Mouse (Mus musculus) adipocyte (in vitro differentiated cells): ENCODE measurements around the gene Kcnb1.

Experiments
- DNase-seq: peaks from one replicate; pipeline ENCODE4 v3.0.0-alpha.2; 2016; ENCODE audit warnings: low spot score

Gene Kcnb1

DNA sequence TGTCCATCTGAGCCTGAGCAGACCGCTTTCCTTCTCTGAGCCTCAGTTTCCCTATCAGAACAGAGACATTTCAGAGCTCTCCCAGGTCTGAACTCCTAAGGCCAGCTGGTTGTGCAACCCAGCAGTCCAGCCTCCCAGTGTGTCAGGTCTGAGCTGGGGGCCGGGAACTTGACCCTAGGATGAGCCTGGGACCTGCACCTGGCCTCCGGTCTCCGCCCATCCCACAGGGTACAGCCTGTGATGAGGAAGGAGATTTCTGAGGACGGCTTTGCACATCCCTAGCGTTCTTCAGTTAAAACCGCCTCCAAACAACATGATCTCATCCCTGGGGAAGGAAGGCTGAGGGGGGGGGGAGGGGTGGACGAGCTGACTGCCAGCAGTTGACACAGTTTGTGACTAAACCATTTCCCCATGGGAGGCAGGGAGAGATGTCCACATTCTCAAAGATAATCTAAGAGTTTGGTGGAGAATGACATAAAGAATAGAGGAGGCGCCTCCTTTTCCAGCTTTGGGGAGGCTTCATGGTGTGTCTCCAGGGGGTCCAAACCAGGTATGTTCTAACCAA, 110.9 kb downstream of the Kcnb1 start:
- DNase-seq: peak; percentile 87

DNA sequence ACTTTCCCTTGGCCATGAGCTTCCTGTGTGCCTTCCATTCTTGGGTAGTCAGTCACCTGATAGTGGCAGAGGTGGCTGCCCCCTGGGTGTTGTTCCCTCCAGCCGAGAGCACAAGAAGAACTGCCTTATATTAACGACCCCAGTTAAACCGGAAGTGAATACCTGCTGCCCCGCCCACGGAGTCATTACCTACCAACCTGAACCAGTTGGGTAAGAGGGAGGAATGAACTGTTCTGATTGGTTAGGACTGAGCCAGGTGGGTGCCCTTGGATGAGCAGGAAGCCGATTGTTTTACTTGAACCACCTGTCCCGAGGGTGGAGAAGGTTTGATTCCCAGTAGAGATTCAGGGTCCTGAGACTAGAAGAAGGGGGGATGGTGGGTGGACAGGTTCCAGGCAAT, 111.5 kb downstream of the Kcnb1 start:
- no peak for DNase-seq

DNA sequence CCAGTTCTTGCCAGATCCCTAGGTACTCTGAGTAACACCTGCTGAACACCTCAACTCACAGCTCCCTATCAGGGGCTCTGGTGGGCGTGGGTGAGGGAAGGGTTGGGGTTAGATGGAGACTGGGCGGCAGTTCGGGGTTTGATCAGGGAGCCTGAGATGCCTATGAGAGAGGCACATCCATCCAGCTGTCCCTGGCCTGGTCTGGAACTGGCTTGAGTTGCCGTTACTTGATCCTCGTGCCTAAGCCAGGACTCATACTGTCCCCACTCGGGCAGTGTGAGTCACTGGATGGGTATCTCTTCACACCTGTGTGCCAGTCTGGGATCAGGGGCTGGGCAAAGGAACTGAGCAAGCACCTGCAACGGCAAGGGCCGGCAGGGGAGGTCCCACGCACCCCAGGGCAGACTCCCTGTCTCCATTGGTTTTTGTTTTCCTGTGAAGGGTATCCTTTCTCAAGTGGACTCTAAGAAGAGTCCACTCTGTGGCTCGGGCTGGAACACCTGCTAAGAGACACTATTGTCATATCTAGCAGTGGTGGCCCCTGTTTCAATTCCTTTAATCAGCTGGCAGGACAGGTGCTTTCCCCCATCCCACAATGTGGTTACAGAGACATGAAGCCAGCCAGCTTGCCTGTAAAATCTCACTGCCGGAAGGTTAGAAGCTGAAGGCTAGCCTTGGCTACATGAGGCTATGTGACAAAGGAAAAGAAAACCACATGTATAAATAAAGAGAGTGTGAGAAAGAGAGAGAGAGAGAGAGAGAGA, 112.6 kb downstream of the Kcnb1 start:
- DNase-seq: no peak

DNA sequence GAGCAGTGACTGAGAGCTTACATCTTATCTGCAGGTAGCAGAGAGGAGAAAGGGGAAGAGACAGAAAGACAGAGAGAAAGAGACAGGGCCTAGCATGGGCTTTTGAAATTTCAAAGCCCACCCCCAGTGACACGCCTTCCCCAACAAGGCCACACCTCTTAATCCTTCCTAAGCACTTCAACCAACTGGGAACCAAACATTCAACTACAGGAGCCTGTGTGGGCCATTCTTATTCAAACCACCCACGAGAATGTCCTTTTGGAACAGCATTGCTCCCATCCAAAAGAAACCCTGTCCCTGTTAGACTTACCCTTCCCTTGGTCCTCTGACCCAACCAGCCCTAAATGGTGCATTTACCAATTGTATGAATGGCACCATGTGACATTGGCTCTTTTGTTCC, 113.2 kb downstream of the Kcnb1 start:
- DNase-seq: no peak

DNA sequence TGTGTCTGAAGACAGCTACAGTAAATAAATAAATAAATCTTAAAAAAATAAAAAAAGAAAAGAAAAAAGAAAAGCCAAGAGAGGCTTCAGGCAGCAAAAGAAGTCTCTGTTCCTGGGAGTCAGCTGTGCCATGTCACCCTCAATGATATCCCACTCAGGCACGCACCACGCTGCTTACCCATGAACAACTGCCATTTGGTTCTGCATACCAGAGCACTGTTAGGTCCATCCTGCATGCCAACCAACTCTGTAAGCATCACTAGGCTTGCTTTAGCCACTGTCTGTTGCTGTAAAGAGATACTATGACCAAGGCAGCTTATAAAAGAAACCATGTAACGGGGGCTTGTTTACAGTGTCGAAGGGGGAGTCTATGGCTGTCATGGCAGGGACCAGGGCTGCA, 113.6 kb downstream of the Kcnb1 start:
- DNase-seq: no peak

DNA sequence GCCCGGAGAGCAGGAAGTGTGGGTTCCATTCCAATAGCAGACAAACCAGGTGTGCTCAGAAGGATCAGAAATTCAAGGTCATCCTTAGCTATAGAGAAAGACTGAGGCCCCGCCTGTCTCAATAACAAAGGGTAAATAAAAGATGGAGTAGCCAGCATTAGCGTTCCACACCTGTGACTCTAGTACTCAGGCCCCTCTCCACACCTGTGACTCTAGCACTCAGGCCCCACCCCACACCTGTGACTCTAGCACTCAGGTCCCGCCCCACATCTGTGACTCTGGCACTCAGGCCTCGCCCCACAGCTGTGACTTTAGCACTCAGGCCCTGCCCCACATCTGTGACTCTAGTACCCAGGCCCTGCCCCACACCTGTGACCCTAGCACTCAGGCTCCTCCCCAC, 115.4 kb downstream of the Kcnb1 start:
- no peak for DNase-seq

DNA sequence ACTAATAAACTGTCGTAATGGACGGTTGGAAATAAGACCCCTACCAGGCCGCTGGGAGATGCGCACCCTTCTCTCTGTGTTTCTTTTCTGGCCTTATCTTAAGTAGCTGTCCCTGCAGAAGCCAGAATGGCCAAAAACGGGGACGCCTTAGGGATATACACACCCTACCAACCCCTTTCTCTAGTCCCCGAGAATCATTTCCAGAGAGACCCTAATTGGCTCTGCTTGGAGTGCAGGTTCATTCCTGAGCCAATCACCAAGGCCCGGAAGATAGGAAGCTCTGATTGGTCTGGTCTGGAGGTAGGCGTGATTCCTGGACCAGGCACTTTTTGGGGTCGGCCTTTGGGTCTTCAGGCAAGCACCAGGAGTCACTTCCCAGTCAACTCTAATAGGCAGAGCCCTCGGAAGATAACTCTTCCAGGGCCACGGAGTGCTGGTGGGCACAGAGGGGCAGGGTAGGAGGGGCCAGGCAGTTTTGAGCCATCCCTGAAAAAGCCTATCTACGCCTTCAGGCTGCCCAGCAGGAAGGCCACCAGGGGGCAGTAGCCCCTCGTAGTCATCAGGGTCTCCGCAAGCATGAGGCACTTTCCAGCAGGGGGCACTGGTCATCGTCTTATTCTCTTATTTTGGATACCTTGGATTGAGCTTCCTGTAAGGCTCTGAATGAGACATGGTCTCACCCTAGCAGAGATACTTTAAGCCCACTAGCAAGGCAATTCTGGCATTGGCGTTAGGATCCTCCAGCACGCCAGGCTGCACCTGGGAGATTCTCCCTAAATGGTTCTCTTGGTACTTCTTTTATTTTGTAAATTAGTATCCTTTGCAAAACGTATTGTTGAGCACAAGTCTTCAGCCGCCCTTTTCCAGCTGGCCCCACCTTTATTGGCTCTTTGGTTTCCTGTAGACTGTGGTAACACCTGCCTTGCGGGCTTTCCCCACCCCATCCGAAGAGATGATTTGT, 118.0 kb downstream of the Kcnb1 start:
- DNase-seq: peak; percentile 97

DNA sequence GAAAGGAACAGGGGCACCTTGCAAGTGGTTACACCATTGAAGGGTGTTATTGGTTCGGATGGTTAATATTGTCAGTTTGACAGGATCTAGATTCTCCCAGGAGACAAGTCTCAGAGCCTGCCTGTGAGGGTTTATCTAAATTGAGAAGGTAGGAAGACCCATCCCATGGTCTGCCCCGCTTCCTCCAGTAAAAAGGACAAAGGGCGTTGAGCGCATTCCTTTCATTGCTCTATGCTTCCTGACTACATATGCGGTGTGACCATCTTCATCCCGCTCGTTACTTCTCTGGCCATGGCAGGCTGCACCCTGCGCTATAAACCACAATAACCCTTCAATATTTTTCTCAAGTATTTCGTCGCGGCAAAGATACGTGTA, 118.7 kb downstream of the Kcnb1 start:
- DNase-seq: no peak

DNA sequence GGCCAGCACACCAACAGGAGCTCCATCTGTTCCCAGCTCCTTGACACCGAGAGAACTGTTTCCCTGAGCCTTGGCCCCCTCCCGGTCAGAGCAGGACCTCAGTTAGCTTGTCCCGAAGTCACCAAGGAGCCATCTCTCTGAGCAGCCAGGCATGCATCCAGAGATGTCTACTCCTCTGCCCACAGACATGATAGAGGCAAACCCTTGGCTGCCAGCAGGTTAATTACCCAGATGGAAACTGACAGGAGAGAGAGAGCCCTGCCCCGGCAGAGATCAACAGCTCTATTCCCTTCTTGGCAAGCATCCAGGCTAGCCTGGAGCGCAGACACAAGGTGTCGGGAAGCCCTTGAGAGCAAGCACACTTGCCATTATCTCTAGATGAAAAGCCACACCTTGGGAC, 119.6 kb downstream of the Kcnb1 start:
- no peak for DNase-seq

DNA sequence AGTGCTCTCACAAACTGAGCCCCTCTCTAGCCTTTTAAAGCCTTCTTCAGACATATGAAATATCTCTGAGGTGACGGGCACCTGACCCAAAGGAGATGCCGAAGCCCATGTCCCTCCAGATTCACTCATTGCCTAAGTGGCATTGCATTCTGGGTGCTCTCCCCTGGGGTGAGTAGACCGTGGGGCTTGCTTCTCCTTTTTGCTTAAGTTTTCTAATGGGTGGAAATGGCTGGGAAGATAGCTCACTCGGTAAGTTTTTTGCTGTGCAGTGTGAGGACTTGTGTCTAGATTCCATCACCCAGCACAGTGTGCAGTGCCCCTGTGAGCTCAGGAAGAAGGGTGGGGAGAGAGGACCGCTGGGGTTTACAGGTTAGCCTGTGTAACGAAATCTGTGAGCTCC, 122.4 kb downstream of the Kcnb1 start:
- DNase-seq: no peak

DNA sequence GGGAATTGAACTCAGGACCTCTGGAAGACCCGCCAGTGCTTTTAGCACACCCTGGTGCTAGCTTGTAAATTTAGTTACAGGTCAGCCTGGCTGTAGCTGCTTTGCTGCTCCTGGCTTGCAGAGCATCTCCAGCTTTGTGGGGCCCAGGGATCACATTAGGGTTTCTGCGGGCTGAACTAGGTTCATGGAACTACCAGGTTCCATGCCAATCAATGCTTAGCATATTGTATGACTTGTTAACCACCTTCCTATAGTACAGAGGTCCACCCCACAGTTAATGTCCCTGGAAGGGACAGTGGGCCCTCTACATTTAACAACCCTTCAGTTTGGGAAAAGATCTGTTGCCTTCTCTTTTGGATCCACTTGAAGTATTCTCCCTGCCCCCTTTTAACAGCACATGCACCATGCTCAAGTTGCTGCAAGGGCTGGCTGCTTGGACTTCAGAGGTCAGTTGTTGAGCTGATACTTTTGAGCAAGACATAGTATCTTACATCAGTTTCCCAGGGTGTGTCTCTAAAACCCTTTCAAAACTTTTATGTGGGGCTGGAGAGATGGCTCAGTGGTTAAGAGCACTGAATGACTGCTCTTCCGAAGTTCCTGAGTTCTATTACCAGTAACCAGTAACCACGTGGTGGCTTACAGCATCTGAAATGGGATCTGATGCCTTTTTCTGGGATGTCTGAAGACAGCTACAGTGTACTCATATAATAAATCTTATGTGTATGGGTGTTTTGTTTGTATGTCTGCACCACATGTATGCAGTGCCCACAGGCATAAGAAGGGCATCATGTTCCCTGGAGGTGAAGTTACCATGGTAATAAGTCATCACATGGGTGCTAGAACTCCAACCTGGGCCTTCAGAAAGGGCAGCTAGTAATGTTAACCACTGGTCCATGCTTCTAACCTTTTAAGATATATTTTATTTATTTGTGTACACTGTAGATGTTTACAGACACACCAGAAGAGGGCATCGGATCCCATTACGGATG, 123.1 kb downstream of the Kcnb1 start:
- DNase-seq: no peak

DNA sequence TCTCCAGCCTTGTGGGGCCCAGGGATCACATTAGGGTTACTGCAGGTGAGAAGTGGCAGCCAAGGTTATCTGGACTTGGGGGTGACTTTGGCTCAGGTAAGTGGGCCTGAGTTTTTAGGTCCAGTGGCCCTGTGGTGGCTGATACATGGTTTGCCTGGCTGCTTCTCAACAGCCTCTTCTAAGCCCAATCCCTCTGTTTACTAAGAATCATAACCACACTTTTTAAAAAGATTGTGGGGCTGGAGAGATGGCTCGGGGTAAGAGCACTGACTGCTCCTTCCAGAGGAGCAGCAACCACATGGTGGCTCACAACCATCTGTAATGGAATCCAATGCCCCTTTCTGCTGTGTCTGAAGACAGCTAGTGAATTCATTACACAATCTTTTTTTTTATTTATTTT, 123.9 kb downstream of the Kcnb1 start:
- no peak for DNase-seq

DNA sequence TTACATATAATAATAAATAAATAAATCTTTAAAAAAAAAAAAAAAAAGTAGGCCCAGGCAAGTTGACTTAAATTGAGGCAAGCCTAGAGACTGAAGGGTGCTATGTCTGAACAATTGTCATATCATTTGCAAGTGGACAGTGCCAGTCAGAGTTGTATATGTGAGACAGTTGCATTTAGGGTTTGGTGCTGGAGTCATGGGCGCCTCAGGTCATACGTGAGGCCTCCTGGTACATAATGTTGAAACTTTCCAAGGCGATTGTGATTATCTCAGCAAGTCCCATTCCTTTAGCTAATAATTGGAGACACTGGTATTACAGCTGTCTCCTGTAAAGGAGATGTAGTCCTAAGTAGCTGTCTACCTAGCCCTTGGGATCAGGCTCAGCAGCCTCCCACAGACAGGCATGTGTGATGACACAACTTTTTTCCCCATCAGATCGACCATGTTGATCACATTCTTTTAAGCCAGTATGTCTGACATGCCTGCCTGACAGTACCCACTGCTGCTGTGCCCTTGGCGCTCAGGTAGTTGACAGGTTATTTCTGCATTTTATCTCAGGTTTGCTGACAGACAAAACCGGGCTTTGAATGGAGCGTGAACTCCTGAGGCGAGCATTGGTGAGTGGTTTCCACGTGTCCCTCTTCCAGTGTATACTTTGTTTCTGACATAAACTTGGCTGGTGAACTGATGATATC, 125.2 kb downstream of the Kcnb1 start:
- no peak for DNase-seq

DNA sequence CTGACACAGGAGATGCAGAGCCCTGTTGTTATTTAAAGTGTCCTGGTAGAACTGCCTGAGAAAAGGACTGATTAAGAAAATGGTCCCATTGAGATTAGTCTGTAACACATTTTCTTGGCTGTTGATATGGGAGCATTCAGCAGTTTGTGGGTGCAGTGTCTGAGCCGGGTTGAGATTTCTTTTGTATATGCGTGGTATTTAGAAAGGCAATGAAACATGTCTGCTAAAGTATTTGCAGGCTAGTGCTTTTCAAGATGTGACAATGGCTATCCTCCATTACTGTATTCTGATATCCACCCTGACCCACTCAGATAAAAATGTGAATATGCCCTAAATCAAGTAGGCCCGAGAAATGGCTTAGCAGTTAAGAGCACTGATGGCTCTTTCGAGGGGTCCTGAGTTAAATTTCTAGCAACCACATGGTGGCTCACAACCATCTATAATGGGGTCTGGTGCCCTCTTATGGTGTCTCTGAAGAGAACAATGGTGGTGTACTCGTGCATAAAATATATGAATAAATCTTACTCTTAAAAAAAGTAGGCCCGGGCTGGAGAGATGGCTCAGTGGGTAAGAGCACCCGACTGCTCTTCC, 126.0 kb downstream of the Kcnb1 start:
- no peak for DNase-seq

DNA sequence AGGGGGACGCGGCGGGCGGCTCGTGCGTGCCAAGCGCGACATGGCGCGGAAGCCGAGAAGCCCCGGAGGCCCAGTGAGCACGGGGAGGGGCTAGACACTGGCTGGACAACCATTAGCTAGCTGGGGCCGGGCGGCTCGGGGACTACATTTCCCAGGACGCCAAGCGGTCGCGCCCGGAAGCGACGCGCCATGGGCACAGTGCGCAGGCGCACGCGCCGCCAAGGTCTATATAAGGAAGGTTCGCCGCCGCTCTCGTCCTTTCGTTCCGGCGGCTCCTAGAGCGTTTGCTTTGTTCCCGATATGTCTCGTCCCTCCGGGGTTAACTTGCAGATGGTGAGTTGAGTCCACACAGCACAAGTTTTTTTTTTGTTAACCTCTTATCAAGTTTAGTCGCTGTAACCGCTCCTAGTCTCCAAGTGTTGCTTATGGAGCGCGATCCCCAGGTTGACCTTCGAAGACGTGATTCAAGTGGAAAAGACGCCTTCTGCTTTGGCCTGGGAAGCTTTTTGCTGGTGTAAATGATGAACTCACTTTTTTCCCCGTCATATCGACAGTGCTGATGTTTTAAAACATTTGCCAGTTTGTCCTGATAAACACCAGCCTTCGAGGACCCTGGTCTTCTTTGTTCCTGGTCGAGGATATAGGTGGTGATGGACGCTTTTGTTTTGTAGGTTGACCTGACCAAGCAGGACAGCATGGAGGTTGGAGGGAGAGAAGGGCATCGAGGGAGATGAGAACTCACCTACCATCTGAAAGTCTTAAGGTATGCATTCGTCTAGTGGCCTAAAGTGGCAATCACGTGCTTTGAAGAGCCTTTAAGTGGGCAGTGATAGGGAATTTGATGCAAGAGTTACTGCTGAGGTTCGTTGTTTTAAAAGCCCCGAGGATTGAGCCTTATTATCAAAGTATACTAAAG, 126.7 kb downstream of the Kcnb1 start, which contains the start of gene Znfx1:
Gene Znfx1, minus strand, starts transcription at position 51 of the 916 bp plus-strand sequence.
- DNase-seq: peak; percentile 97

DNA sequence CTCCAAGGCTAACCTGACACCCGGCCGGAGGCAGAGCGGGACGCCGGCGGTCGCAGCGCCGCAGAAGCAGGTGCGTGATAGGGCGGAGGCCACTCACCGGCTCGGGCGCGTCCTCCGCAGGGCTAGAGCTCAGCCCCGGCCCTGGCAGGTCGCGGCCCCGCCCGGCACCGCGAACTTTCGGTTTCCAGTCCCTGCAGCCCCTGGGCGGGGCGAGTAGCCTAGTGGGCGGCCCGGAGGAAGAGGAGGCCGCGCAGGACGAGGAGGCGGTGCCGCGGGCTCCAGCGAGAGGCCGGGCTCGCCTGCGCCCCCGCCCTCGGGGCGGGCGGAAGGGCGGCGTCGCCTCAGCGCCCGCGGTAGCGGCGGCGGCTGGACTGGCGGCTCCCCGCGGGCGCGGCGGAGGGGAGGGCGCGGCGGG, 127.5 kb downstream of the Kcnb1 start:
- peak; percentile 94 for DNase-seq

DNA sequence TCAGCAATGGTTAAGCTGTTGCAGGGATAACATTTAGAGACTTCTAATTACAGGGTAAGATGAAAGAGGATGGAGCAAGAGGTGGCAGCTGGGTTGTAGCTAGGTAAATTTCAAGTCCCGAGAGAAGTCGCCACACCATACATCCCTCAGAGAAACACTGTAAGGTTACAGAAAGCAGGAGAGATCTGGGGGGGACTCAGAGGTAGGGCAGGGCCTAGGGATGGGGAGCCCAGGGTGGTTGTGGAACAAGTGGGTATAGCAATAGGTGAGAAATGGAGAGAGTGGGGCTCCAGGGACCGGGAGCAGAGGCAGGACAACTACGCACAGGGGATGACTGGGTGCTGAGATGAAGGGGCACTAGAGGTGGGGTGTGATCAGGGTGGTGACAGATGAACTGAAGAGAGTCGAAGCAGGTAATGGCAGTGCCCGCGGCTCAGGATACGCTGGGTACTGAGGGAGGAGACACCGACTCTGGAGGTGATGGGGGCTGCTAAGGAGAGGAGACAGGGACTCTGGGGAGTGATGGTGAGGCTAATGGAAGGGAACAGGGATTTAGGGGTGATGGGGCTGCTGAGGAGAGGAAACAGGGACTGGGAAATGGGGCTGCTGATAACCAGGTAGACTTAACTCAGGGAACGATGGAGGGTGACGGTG, 128.4 kb downstream of the Kcnb1 start:
- no peak for DNase-seq

DNA sequence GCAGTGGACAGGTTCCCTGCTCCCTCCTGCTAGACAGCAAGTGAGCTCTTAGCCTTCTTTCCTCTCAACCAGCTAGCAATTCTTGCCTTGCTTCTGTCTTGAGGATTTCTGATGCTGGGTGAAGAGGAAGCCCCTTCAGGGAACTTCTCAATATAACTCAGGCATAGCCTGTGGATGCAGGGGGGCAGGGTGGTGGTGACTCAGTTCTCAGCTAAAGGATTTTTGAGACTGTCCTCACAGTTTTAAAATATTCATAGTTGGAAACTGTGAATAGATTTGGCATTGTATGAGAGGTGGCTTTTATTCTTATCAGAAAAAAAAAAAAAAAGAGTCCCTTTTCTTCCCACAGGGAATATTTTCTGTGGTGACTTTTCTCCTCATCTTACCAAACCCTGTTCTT, 129.2 kb downstream of the Kcnb1 start:
- no peak for DNase-seq

DNA sequence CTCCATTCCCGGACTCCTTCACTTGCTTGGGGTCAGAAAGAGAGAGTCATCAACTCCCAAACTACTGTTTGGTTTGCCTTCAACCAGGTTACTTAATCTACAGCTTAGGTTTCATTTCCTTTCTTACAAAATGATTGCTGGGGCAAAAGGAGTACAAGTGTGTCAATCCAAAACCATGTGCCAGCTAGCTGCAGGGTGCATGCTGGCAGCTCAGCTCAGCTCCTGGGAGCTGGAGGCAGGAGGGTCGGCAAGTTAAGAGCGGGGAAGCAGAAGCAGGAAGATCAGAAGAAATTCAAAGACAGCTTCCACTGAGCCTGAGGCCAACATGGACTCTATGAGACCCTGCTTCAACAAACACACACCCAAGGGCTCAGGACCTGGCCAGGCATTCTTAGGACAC, 129.6 kb downstream of the Kcnb1 start:
- DNase-seq: peak; percentile 78
